Mouse (Mus musculus): ENCODE results near the gene Parg. TPM values are rescaled to one million over a fixed set of nuclear protein-coding genes. Genes with fewer than 3 reads are reported as not detected.

Parg gene
- polyA plus RNA-seq, 1 experiment from 2014 or later, result 15.2 TPM

DNA sequence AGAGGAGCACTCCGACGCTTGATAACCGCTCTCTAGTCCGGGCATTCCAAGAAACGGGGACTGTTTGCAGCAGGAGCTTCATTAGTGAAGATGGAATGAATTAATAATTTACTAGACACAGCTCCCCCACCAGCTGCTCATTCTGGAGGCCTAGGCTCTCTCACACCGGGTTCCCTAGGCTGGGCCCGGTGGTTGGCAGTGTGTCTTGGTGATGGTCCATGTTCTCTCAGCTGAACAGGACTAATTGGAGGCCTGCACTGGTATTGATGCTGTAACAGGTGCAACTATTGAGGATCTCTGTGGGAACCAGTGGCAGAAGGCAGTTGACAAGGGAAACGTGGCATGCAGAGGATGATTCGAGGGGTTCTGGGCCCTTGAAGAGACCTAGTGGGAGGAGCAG, 125.6 kb downstream of the Parg start:
- no peak overlapping the region for H3K4me2 ChIP-seq (replicated peaks; ENCODE audit: low read depth)
- H3K27me3 ChIP-seq (ENCODE audit: control insufficient read depth, insufficient read depth, low read length), result no peaks in the 10 kb centered on the region
- H3K27ac ChIP-seq (replicated peaks), result no peak overlapping the region
- H3K9ac ChIP-seq (ENCODE audit: low read length), result no peak overlapping the region
- H3K9me3 ChIP-seq (ENCODE audit: control insufficient read depth, low read length), result no peaks in the 10 kb centered on the region
- DNase-seq (ENCODE audit: low spot score) (no peak), ATAC-seq (ENCODE audit: low FRiP score, low TSS enrichment) (no peak)
- no peaks in the 10 kb centered on the region for H3K36me3 ChIP-seq (ENCODE audit: control insufficient read depth, insufficient read depth, low read length)
- no peak for TF ChIP-seq CTCF (IDR thresholded peaks at IDR 0.05; ENCODE audit: low read depth)
- no peak for TF ChIP-seq EP300 (optimal IDR thresholded peaks at IDR 0.05)
- no peaks in the 10 kb centered on the region for H3K4me1 ChIP-seq (replicated peaks; ENCODE audit: control insufficient read depth, insufficient read depth)
- no peak overlapping the region for H3K4me3 ChIP-seq (ENCODE audit: low read depth, low read length)
- 83% methylated on average over 9 of the region's 9 CpGs for WGBS

DNA sequence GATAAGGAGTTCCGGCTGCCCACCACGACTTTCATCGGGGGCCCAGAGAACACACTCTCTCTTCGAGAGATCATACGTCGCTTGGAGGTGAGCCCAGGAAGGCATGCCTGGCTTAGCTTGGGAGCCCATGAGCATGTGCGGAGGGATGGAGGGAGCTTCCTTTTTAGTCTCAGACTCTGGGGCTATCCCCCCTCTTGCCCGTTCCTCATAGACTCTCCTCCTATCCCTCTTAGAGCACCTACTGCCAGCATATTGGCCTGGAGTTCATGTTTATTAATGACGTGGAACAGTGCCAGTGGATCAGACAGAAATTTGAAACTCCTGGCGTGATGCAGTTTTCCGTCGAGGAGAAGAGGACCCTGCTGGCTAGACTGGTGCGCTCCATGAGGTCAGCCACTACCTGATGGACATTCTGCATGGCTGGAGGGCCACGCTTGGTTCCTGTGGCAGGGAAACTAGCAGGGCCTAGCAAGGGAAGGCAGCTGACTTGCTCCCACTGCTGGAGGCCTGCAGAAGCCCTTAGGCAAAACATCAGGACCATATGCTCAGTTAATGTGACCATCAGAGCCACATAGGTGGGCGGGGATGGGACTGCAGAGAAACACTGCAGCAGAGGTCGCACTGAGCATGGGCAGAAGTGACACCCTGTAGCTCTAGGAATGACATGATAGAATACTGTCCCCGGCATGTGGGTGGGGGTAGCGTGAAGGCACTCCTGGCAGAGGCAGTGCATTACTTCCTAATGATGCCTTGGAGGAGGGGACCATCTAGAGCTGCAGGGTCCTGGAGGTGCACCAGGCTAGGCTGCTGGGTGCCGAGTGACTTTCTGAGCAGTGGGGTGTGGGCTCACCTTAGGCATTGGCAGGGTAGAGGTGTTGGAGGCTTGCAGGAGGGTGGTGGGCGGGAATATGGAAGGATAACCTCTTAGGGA, 131.0 kb downstream of the Parg start:
- Histone ChIP-seq H3K36me3 (ENCODE audit: control insufficient read depth, insufficient read depth, low read length) (no peaks in the 10 kb centered on the region), H3K4me1 (replicated peaks; ENCODE audit: control insufficient read depth, insufficient read depth) (no peaks in the 10 kb centered on the region), H3K27ac (replicated peaks) (no peak overlapping the region), H3K27me3 (ENCODE audit: control insufficient read depth, insufficient read depth, low read length) (no peaks in the 10 kb centered on the region), H3K9ac (ENCODE audit: low read length) (no peak overlapping the region), H3K4me3 (ENCODE audit: low read depth, low read length) (no peak overlapping the region), H3K9me3 (ENCODE audit: control insufficient read depth, low read length) (no peaks in the 10 kb centered on the region), H3K4me2 (replicated peaks; ENCODE audit: low read depth) (no peak overlapping the region)
- no peak for DNase-seq (ENCODE audit: low spot score)
- 80% methylated on average over 20 of the region's 20 CpGs for WGBS
- no peak for ATAC-seq (ENCODE audit: low FRiP score, low TSS enrichment)
- no peak for TF ChIP-seq EP300 (optimal IDR thresholded peaks at IDR 0.05)
- TF ChIP-seq CTCF (IDR thresholded peaks at IDR 0.05; ENCODE audit: low read depth), result no peak

- DNase-seq (ENCODE audit: low spot score) (no peak), ATAC-seq (ENCODE audit: low FRiP score, low TSS enrichment) (no peak)
- H3K9ac ChIP-seq (ENCODE audit: low read length), result no peak overlapping the region
- H3K36me3 ChIP-seq (ENCODE audit: control insufficient read depth, insufficient read depth, low read length), result no peaks in the 10 kb centered on the region
- TF ChIP-seq CTCF (IDR thresholded peaks at IDR 0.05; ENCODE audit: low read depth) (no peak), EP300 (optimal IDR thresholded peaks at IDR 0.05) (no peak)
- H3K4me1 ChIP-seq (replicated peaks; ENCODE audit: control insufficient read depth, insufficient read depth), result no peaks in the 10 kb centered on the region
- 70% methylated on average over 6 of the region's 6 CpGs for WGBS
- H3K4me3 ChIP-seq (ENCODE audit: low read depth, low read length), result no peak overlapping the region
- H3K9me3 ChIP-seq (ENCODE audit: control insufficient read depth, low read length), result no peaks in the 10 kb centered on the region
- no peaks in the 10 kb centered on the region for H3K27me3 ChIP-seq (ENCODE audit: control insufficient read depth, insufficient read depth, low read length)
- no peak overlapping the region for H3K27ac ChIP-seq (replicated peaks)
- no peak overlapping the region for H3K4me2 ChIP-seq (replicated peaks; ENCODE audit: low read depth)
These were observed 134.3 kb downstream of the Parg start for GRCm38 (mm10) chr14:32336021-32336420.

DNA sequence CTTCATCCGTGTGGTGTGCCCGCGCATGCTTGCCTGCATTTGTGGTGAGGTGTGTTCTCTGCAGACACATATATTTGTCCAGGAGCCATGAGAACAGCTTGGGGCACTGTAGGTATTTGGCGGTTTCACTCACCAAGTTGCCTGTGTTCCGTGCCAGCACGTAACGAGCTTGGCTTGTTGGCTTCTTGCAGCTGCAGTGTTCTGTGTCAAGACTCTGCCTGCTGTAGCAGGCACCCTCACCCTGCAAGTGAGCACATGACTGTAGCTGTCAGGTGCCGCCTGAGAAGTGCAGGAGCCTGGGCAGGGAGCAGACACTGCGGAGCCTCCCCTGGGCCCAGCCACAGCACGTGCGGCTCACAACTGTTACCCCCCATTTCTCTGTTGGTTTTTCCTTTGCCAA, 134.8 kb downstream of the Parg start:
- no peak for TF ChIP-seq CTCF (IDR thresholded peaks at IDR 0.05; ENCODE audit: low read depth)
- TF ChIP-seq EP300 (optimal IDR thresholded peaks at IDR 0.05), result no peak

DNA sequence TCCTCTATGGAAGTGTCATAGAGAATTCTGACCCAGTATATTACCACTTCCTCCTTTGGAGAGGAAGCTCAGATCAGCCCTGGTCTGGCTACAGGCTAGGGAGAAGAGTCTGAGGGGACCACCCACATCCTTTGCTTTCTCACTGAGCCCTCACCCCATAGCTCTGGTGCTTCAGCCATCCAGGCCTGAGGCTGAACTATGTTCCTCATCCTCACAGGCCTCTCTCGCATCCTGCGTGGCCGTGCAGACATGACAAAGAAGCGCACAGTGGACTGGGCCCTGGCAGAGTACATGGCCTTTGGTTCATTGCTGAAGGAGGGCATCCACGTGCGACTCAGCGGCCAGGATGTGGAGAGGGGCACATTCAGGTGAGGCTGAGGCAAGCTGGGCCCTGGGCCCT, 140.1 kb downstream of the Parg start:
- 92% methylated on average over 7 of the region's 7 CpGs for WGBS
- H3K27ac ChIP-seq (replicated peaks), result no peak overlapping the region
- H3K4me1 ChIP-seq (replicated peaks; ENCODE audit: control insufficient read depth, insufficient read depth), result no peaks in the 10 kb centered on the region
- TF ChIP-seq CTCF (IDR thresholded peaks at IDR 0.05; ENCODE audit: low read depth), result no peak
- TF ChIP-seq EP300 (optimal IDR thresholded peaks at IDR 0.05), result no peak
- no peaks in the 10 kb centered on the region; the same call in 1 of the 2 replicates for H3K36me3 ChIP-seq (ENCODE audit: control insufficient read depth, insufficient read depth, low read length)
- no peak for ATAC-seq (ENCODE audit: low FRiP score, low TSS enrichment)
- no peak for DNase-seq (ENCODE audit: low spot score)
- H3K4me2 ChIP-seq (replicated peaks; ENCODE audit: low read depth), result no peak overlapping the region
- no peak overlapping the region for H3K9ac ChIP-seq (ENCODE audit: low read length)
- H3K4me3 ChIP-seq (ENCODE audit: low read depth, low read length), result no peak overlapping the region
- no peaks in the 10 kb centered on the region for H3K27me3 ChIP-seq (ENCODE audit: control insufficient read depth, insufficient read depth, low read length)
- H3K9me3 ChIP-seq (ENCODE audit: control insufficient read depth, low read length), result no peaks in the 10 kb centered on the region

More for the DNA sequence above, 134.8 kb downstream of the Parg start:
- ATAC-seq (ENCODE audit: low FRiP score, low TSS enrichment) (no peak), DNase-seq (ENCODE audit: low spot score) (no peak)
- Histone ChIP-seq H3K4me3 (ENCODE audit: low read depth, low read length) (no peak overlapping the region), H3K27ac (replicated peaks) (no peak overlapping the region), H3K27me3 (ENCODE audit: control insufficient read depth, insufficient read depth, low read length) (no peaks in the 10 kb centered on the region), H3K9me3 (ENCODE audit: control insufficient read depth, low read length) (no peaks in the 10 kb centered on the region), H3K36me3 (ENCODE audit: control insufficient read depth, insufficient read depth, low read length) (no peaks in the 10 kb centered on the region), H3K4me1 (replicated peaks; ENCODE audit: control insufficient read depth, insufficient read depth) (no peaks in the 10 kb centered on the region), H3K4me2 (replicated peaks; ENCODE audit: low read depth) (no peak overlapping the region), H3K9ac (ENCODE audit: low read length) (no peak overlapping the region)
- 73% methylated on average over 11 of the region's 11 CpGs for WGBS

DNA sequence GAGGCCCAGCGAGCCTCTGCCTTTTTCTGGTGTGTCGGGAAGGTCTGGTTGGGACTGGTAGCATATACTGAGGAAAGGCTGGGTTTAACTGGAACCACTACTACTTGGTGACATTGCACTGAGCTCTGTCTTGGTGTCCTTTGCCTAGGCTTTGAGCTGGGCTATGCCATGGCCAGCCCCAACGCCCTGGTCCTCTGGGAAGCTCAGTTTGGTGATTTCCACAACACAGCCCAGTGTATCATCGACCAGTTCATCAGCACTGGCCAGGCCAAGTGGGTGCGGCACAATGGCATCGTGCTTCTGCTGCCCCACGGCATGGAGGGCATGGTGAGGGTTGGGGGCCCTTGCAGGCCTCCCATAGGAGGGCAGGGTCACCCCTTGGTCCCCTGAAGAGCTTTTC, 142.4 kb downstream of the Parg start:
- H3K27ac ChIP-seq (replicated peaks), result no peak overlapping the region
- no peak overlapping the region for H3K4me2 ChIP-seq (replicated peaks; ENCODE audit: low read depth)
- TF ChIP-seq CTCF (IDR thresholded peaks at IDR 0.05; ENCODE audit: low read depth) (no peak), EP300 (optimal IDR thresholded peaks at IDR 0.05) (no peak)
- H3K27me3 ChIP-seq (ENCODE audit: control insufficient read depth, insufficient read depth, low read length), result no peaks in the 10 kb centered on the region
- no peak overlapping the region for H3K4me3 ChIP-seq (ENCODE audit: low read depth, low read length)
- DNase-seq (ENCODE audit: low spot score) (no peak), ATAC-seq (ENCODE audit: low FRiP score, low TSS enrichment) (no peak)
- no peaks in the 10 kb centered on the region for H3K9me3 ChIP-seq (ENCODE audit: control insufficient read depth, low read length)
- no peaks in the 10 kb centered on the region for H3K4me1 ChIP-seq (replicated peaks; ENCODE audit: control insufficient read depth, insufficient read depth)
- no peak overlapping the region for H3K9ac ChIP-seq (ENCODE audit: low read length)
- no peaks in the 10 kb centered on the region; the same call in 1 of the 2 replicates for H3K36me3 ChIP-seq (ENCODE audit: control insufficient read depth, insufficient read depth, low read length)
- 89% methylated on average over 7 of the region's 7 CpGs for WGBS

Measured in stomach, postnatal 0 days (tissue).